Mouse (Mus musculus): Measurements from ENCODE around the gene Krcc1.
"Not testable (repeated sequence)": the region's sequence is repeated elsewhere in the genome, so short reads cannot be mapped to it uniquely, and the experiment has no call there.

Krcc1 gene

DNA sequence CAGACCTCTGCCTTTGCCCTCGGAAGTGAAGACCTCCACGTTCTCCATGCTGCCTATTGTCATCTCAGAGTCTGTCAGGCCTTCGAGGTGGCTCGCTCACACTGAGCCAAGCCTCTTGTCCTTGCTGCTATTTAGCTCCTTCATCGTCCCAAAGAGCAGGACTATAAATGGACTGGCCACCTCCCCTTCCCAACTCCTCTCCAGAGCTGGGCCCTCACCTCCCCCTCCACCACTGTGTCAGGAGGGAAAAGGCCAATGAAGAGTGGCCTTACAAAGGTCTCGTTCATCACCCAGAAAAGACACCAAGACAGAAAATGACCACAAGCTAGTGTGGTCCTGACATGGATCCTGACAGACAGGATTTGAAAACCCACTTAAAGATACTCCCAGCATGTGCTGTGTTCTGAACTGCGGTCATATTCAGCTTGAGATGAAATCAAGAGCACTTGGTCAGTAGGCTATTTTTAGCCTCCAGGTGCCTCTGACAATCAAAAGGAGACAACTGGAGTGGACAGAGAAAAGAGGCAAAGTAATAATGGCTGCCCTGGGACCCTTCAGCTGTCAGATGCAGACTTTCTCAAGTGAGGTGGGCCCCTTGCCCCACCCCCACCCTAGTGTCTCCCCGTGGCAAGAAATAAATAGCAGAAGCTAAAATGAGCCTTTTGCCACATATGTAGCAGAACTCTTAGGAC is 9.2 kb upstream of the Krcc1 start:
- DNase-seq (ENCODE audit: low spot score) = no peak

DNA sequence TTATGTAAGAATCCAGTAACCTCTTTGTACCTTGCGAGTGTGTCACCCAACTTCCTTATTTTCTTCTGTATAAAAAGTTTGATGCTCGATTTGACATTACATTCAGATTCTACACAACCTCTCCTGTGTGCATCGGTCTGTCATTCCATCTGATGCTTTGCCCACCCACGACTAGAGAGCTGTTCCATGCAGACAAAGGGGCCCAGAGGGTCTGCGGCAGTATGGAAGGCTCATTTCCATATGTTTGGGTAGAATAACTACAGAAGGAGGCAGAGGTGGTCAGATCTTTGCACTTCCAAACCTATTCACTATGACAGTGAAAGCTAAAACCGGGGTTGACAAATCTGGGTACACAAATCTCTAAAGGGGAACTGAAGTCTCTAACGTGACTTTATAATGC is 3.9 kb upstream of the Krcc1 start:
- not testable (repeated sequence) for DNase-seq (ENCODE audit: low spot score)

GRCm38 (mm10) chr6:71268929-71269685 is 2.4 kb upstream of the Krcc1 start:
- DNase-seq (ENCODE audit: low spot score) = peak; percentile 14

DNA sequence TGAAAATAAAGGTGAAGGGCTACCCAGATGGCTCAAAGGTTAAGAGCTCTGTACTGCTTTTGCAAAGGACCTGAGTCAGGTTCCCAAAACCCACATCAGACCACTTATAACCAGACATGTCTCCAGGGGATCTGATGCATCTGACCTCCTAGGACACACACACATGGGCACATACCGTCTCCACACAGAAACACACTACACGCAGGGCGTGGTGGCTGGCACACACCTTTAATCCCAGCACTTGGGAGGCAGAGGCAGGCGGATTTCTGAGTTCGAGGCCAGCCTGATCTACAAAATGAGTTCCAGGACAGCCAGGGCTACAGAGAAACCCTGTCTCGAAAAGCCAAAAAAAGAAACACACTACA is 1.8 kb upstream of the Krcc1 start:
- not testable (repeated sequence) for DNase-seq (ENCODE audit: low spot score)

DNA sequence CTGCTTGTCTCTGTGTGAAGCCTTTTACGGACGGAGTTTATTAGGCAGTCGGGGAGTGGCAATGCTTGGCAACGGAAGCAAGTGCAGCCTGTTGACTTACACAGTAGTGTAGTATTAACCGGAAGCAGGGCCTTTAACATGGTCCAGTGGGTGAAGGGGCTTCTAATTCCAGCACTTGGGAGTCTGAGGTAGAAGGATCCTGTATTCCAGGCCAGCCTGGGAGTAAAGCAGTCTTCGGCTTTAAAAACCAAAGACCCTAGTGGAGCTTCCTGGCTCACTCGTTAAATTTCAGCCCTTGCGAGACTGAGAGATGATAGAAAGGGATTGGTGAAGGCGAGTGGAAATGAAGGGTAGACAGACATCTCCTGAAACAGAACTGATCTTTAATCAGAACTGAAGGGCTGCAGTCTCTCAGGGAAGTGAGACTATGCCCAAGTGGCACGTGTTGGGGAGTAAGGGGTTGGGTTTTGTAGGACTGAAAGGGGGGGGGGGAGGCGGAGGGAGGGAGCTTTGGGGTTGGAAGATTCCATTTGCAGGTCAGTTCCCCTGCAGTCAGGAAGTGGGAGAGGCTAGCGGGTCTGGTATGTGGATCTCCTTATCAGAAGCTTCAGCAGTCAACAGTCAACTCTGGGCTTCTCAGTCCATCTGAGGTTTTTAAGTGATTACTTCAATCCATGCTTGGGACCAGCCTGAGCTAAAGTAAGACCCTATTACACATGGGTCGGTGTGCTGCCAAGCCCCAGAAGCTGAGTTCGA is 998 bp upstream of the Krcc1 start:
- DNase-seq (ENCODE audit: low spot score) = peak; percentile 32

- no peak for DNase-seq (ENCODE audit: low spot score)
Measured at GRCm38 (mm10) chr6:71271057-71271388, 454 bp upstream of the Krcc1 start.

DNA sequence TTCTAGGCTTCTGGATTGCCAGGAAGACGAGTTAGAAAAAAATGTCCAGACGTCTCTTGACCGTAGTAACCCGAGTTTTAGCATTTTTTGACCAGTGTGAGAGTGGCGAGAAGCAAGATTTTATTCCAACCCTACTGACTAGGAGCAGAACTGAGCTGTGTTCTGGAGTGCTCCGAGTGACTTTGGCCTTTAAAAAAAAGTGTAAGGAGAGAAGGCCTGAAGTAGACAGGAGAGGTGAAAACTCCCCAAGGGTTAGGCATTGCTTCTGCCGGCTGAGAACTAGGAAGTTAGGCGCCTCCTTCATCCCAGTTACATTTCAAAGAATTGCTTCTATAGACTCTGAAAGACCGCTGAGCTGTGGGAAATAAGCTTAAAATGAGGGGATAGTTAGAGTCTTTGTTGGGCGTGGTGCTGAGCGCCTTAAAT is 852 bp downstream of the Krcc1 start:
- DNase-seq (ENCODE audit: low spot score) = no peak

DNA sequence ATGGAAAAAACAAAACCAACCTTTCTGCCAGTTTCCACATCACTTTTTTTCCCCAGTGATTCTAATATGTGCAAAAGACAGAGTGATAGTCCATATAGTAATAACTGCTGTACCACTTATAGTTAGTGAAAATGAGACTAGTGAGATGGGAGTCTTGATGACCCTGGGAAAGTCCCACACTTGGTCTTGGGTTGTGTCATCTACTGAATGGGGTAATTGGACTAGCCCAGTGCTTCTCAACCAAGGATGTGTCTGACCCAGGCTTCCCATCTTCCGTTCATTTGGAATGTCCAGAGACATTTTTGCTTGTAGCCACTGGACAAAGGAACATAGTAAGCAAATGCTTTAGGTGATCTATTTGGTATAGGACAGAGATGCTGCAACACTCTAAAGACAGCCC is 2.2 kb downstream of the Krcc1 start:
- DNase-seq (ENCODE audit: low spot score) = no peak

- DNase-seq (ENCODE audit: low spot score) = no peak
Measured at GRCm38 (mm10) chr6:71274621-71275020, 3.1 kb downstream of the Krcc1 start.

DNA sequence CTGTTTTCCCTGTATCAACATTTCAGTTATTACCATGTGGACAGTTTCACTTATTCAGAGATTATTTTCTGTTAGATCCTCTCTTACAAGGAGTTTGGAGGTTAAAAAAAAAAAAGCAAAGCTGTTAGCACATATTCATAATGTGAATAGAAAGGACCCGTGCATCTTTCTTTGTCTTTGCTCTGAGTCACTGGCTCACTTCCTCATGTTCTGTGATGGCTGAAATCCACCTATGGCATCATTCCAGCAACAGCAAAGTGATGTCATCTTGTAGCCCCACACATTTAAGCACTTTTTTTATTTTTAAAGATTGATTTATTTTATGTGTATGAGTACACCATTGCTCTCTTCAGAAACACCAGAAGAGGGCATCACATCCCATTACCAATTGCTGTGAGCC is 7.9 kb downstream of the Krcc1 start:
- no peak for DNase-seq (ENCODE audit: low spot score)

GRCm38 (mm10) chr6:71293509-71293908 is 22.0 kb downstream of the Krcc1 start:
- no peak for DNase-seq (ENCODE audit: low spot score)

- no peak for DNase-seq (ENCODE audit: low spot score)
Measured at GRCm38 (mm10) chr6:71295303-71295702, 23.8 kb downstream of the Krcc1 start.

GRCm38 (mm10) chr6:71298051-71298450 is 26.6 kb downstream of the Krcc1 start:
- no peak for DNase-seq (ENCODE audit: low spot score)

- DNase-seq (ENCODE audit: low spot score) = no peak
Measured at GRCm38 (mm10) chr6:71298751-71299150, 27.3 kb downstream of the Krcc1 start.

GRCm38 (mm10) chr6:71302097-71302731 is 30.7 kb downstream of the Krcc1 start:
- no peak for DNase-seq (ENCODE audit: low spot score)

DNA sequence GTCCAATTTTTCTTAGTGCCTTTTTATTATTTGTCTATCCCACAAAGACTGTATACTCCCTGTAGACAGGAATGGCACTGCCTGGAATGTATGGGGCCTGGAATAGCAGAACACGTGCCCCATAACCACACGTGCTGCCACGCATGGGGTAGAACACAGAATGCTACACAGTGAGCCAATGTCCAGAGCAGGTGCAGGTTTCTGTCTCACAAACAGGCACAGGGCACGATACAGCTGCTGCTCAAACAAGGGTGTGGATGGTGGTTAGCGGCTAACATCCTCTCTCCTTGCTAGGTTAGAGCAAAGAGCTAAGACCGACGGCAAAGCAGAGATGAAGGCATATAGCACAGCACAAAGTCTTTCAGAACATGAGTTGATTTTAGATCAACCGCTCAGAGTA is 36.0 kb downstream of the Krcc1 start:
- DNase-seq (ENCODE audit: low spot score) = no peak

DNA sequence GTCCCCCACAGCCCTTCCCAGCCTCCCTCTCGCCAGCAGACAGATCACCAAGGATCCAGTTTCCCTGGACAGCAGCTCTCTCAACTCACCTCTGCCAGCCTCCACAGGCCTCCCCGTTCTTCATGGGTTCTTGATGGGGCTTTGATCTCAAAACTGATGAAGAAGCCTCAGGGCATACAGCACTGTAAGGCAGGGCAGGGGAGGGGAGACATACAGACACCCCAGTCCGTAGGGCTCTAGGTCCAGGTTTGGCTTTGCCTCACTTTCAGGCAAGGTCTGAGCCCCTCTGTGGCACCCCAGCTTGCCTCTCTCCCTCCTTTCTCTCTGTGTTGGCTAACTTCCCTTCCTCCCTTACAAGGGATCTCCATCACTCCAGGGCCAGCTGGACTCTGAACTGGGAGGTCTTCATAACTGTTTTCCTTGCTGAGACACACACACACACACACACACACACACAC is 50.4 kb downstream of the Krcc1 start, which contains the start of gene Smyd1:
Gene Smyd1, minus strand, starts transcription at position 408 of the 458 bp plus-strand sequence.
- DNase-seq (ENCODE audit: low spot score) = no peak

DNA sequence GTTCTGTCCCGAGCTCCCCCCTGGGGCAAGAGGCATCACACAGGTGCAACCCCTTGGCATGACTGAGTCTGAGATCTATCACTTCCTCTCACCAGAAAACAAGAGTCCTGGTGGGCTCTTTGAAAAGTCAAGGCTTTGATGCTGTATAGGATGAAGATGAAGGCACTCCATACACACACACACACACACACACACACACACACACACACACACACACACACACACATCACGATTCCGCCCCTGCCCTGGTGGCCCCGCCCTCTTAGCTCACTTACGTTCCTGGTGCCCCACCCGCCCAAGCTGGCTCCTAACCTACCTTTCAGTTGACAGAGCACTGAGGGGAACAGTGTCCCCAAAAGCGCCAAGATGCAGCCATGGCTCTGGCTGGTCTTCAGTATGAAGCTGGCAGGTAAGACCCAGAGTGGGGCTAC is 51.0 kb downstream of the Krcc1 start, which contains the start of gene Cd8b1:
Gene Cd8b1, plus strand, starts transcription at position 298 of the 431 bp plus-strand sequence.
- no peak for DNase-seq (ENCODE audit: low spot score)

GRCm38 (mm10) chr6:71324816-71325215 is 53.3 kb downstream of the Krcc1 start:
- DNase-seq (ENCODE audit: low spot score) = no peak

DNA sequence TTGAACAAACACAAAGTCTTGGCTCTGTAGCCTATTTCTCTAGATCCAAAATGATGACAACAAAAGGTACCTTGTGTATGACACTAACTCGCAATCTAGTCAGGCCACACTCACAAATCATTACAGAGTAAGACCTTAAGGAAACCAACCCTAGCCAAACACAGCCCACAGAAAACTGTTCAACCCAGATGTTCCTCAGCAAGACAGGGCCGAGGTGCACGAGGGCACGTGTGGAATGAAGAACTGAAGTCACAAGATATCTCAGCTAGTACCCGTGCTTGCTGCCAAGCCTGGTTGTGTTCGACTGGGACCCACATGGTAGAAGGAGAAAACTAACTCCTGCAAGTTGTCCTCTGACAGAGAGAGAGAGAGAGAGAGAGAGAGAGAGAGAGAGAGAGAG is 58.4 kb downstream of the Krcc1 start:
- no peak for DNase-seq (ENCODE audit: low spot score)

- no peak for DNase-seq (ENCODE audit: low spot score)
Measured at GRCm38 (mm10) chr6:71330486-71330885, 59.0 kb downstream of the Krcc1 start.

- DNase-seq (ENCODE audit: low spot score) = not testable (repeated sequence)
Measured at GRCm38 (mm10) chr6:71331491-71331890, 60.0 kb downstream of the Krcc1 start.
